Mouse (Mus musculus): ENCODE results near the gene Cenpb. TPM values are rescaled to one million over a fixed set of nuclear protein-coding genes. Genes with fewer than 3 reads are reported as not detected.
A peak's percentile ranks its signal among the peaks of the same experiment; 100 is the strongest.

Cenpb gene
- polyA plus RNA-seq, 1 experiment from 2014 or later, result 14.8 TPM

GRCm38 (mm10) chr2:131156987-131157386 lies 22.9 kb downstream of the Cenpb start:
- 93% methylated on average over 7 of the region's 7 CpGs for WGBS
- H3K4me1 ChIP-seq, result peaks cover 32% of the 10 kb centered on the region
- H3K9ac ChIP-seq, result 0 out of 2 replicates have a peak overlapping the region, but pooled peaks have one; percentile 21
- peaks cover 29% of the 10 kb centered on the region for H3K36me3 ChIP-seq (ENCODE audit: poor library complexity, severe bottlenecking)
- H3K9me3 ChIP-seq (replicated peaks), result no peaks in the 10 kb centered on the region
- H3K27me3 ChIP-seq, result no peaks in the 10 kb centered on the region
- no peak for ATAC-seq
- H3K27ac ChIP-seq, result no peak overlapping the region
- H3K4me2 ChIP-seq, result no peak overlapping the region
- no peak overlapping the region for H3K4me3 ChIP-seq

- no peaks in the 10 kb centered on the region for H3K27me3 ChIP-seq
- no peak overlapping the region for H3K27ac ChIP-seq
- H3K4me2 ChIP-seq, result no peak overlapping the region
- H3K36me3 ChIP-seq (ENCODE audit: poor library complexity, severe bottlenecking), result peaks cover 57% of the 10 kb centered on the region
- H3K9me3 ChIP-seq (replicated peaks), result no peaks in the 10 kb centered on the region
- WGBS, result 91% methylated on average over 4 of the region's 4 CpGs
- no peak overlapping the region for H3K4me3 ChIP-seq
- no peak for ATAC-seq
- H3K9ac ChIP-seq, result no peak overlapping the region
- H3K4me1 ChIP-seq, result peaks cover 22% of the 10 kb centered on the region
Measured at GRCm38 (mm10) chr2:131154036-131154435, 25.8 kb downstream of the Cenpb start.

- Histone ChIP-seq H3K9ac (no peak overlapping the region), H3K9me3 (replicated peaks) (no peaks in the 10 kb centered on the region), H3K27ac (no peak overlapping the region), H3K4me1 (peaks cover 4% of the 10 kb centered on the region; the same call in 1 of the 2 replicates), H3K4me2 (no peak overlapping the region), H3K4me3 (no peak overlapping the region), H3K27me3 (no peaks in the 10 kb centered on the region), H3K36me3 (ENCODE audit: poor library complexity, severe bottlenecking) (peaks cover 75% of the 10 kb centered on the region)
- 92% methylated on average over 7 of the region's 7 CpGs for WGBS
- no peak for ATAC-seq
Measured at GRCm38 (mm10) chr2:131152166-131152730, 27.6 kb downstream of the Cenpb start.

- H3K27ac ChIP-seq, result no peak overlapping the region
- no peak overlapping the region for H3K4me3 ChIP-seq
- H3K4me2 ChIP-seq, result no peak overlapping the region
- no peak for ATAC-seq
- H3K36me3 ChIP-seq (ENCODE audit: poor library complexity, severe bottlenecking), result peaks cover 92% of the 10 kb centered on the region
- no peaks in the 10 kb centered on the region for H3K27me3 ChIP-seq
- H3K4me1 ChIP-seq, result no peaks in the 10 kb centered on the region
- H3K9ac ChIP-seq, result no peak overlapping the region
- WGBS, result 93% methylated on average over 3 of the region's 3 CpGs
- no peaks in the 10 kb centered on the region for H3K9me3 ChIP-seq (replicated peaks)
Measured at GRCm38 (mm10) chr2:131149254-131149578, 30.7 kb downstream of the Cenpb start.

GRCm38 (mm10) chr2:131148353-131149253 lies 31.3 kb downstream of the Cenpb start:
- ATAC-seq, result no peak
- peaks cover 95% of the 10 kb centered on the region for H3K36me3 ChIP-seq (ENCODE audit: poor library complexity, severe bottlenecking)
- no peak overlapping the region for H3K9ac ChIP-seq
- no peak overlapping the region for H3K4me3 ChIP-seq
- no peak overlapping the region for H3K4me2 ChIP-seq
- no peak overlapping the region for H3K27ac ChIP-seq
- WGBS, result 94% methylated on average over 8 of the region's 8 CpGs
- H3K27me3 ChIP-seq, result no peaks in the 10 kb centered on the region
- H3K4me1 ChIP-seq, result no peaks in the 10 kb centered on the region
- H3K9me3 ChIP-seq (replicated peaks), result no peaks in the 10 kb centered on the region

- no peak overlapping the region for H3K4me3 ChIP-seq
- no peak overlapping the region for H3K9ac ChIP-seq
- WGBS, result 95% methylated on average over 8 of the region's 8 CpGs
- H3K36me3 ChIP-seq (ENCODE audit: poor library complexity, severe bottlenecking), result peaks cover 85% of the 10 kb centered on the region
- H3K4me2 ChIP-seq, result no peak overlapping the region
- no peak overlapping the region for H3K27ac ChIP-seq
- H3K9me3 ChIP-seq (replicated peaks), result no peaks in the 10 kb centered on the region
- no peak for ATAC-seq
- peaks cover 8% of the 10 kb centered on the region for H3K4me1 ChIP-seq
- no peaks in the 10 kb centered on the region for H3K27me3 ChIP-seq
Measured at GRCm38 (mm10) chr2:131147043-131147365, 32.9 kb downstream of the Cenpb start.

GRCm38 (mm10) chr2:131146193-131147042 lies 33.4 kb downstream of the Cenpb start:
- no peak for ATAC-seq
- Histone ChIP-seq H3K27ac (no peak overlapping the region), H3K4me2 (no peak overlapping the region), H3K36me3 (ENCODE audit: poor library complexity, severe bottlenecking) (peaks cover 79% of the 10 kb centered on the region), H3K9ac (no peak overlapping the region), H3K27me3 (no peaks in the 10 kb centered on the region), H3K4me1 (peaks cover 8% of the 10 kb centered on the region), H3K4me3 (no peak overlapping the region), H3K9me3 (replicated peaks) (no peaks in the 10 kb centered on the region)
- 95% methylated on average over 21 of the region's 21 CpGs for WGBS

GRCm38 (mm10) chr2:131145536-131145935 lies 34.3 kb downstream of the Cenpb start:
- no peak overlapping the region for H3K4me2 ChIP-seq
- H3K4me1 ChIP-seq, result peaks cover 8% of the 10 kb centered on the region
- no peak overlapping the region for H3K4me3 ChIP-seq
- H3K9ac ChIP-seq, result no peak overlapping the region
- no peaks in the 10 kb centered on the region for H3K9me3 ChIP-seq (replicated peaks)
- H3K36me3 ChIP-seq (ENCODE audit: poor library complexity, severe bottlenecking), result peaks cover 70% of the 10 kb centered on the region
- no peaks in the 10 kb centered on the region for H3K27me3 ChIP-seq
- H3K27ac ChIP-seq, result no peak overlapping the region
- 92% methylated on average over 2 of the region's 2 CpGs for WGBS
- ATAC-seq, result no peak

GRCm38 (mm10) chr2:131145121-131145520 lies 34.7 kb downstream of the Cenpb start:
- H3K9me3 ChIP-seq (replicated peaks), result no peaks in the 10 kb centered on the region
- WGBS, result 75% methylated on average over 13 of the region's 13 CpGs
- ATAC-seq, result no peak

GRCm38 (mm10) chr2:131143007-131143780 lies 36.7 kb downstream of the Cenpb start:
- peaks cover 49% of the 10 kb centered on the region for H3K36me3 ChIP-seq (ENCODE audit: poor library complexity, severe bottlenecking)
- H3K9ac ChIP-seq, result no peak overlapping the region
- no peak overlapping the region for H3K4me2 ChIP-seq
- ATAC-seq, result peak; percentile 20; the same call in 1 of the 2 replicates
- no peaks in the 10 kb centered on the region for H3K27me3 ChIP-seq
- H3K4me1 ChIP-seq, result peaks cover 8% of the 10 kb centered on the region
- no peaks in the 10 kb centered on the region for H3K9me3 ChIP-seq (replicated peaks)
- H3K4me3 ChIP-seq, result no peak overlapping the region
- 67% methylated on average over 22 of the region's 22 CpGs for WGBS
- no peak overlapping the region for H3K27ac ChIP-seq

More at GRCm38 (mm10) chr2:131145121-131145520, 34.7 kb downstream of the Cenpb start:
- Histone ChIP-seq H3K4me2 (no peak overlapping the region), H3K9ac (no peak overlapping the region), H3K27ac (no peak overlapping the region), H3K4me3 (no peak overlapping the region), H3K27me3 (no peaks in the 10 kb centered on the region), H3K36me3 (ENCODE audit: poor library complexity, severe bottlenecking) (peaks cover 67% of the 10 kb centered on the region), H3K4me1 (peaks cover 8% of the 10 kb centered on the region)

- Histone ChIP-seq H3K4me1 (peaks cover 8% of the 10 kb centered on the region), H3K4me2 (no peak overlapping the region), H3K4me3 (no peak overlapping the region), H3K27ac (no peak overlapping the region), H3K9me3 (replicated peaks) (no peaks in the 10 kb centered on the region), H3K9ac (no peak overlapping the region), H3K36me3 (ENCODE audit: poor library complexity, severe bottlenecking) (peaks cover 43% of the 10 kb centered on the region), H3K27me3 (no peaks in the 10 kb centered on the region)
- ATAC-seq, result peak; percentile 52; the same call in 1 of the 2 replicates
- 39% methylated on average over 18 of the region's 18 CpGs for WGBS
Measured at GRCm38 (mm10) chr2:131142592-131142991, 37.3 kb downstream of the Cenpb start.

All from forebrain, embryonic 13.5 days (tissue).